Mouse (Mus musculus): ENCODE results near the gene Stt3a. TPM values are rescaled to one million over a fixed set of nuclear protein-coding genes. Genes with fewer than 3 reads are reported as not detected.
A peak's percentile ranks its signal among the peaks of the same experiment; 100 is the strongest.

The Stt3a gene
- polyA plus RNA-seq (2012; ENCODE audit: insufficient read depth, insufficient read length, missing spikeins) = 206 and 215 TPM in 2 replicates

- peak within 1 kb of the TSS; percentile 87 for H3K4me3 ChIP-seq (ENCODE audit: insufficient read depth, low read length)
- TF ChIP-seq CTCF (IDR thresholded peaks at IDR 0.05; ENCODE audit: low read depth, low read length) (no peak), POLR2A (IDR thresholded peaks at IDR 0.05; ENCODE audit: borderline replicate concordance, low read depth, low read length) (0 out of 2 replicates have a peak, but pooled peaks have one; percentile 35)
Measured at GRCm38 (mm10) chr9:36767203-36768143, at the start of gene Stt3a. Gene Stt3a, minus strand, starts transcription at chr9:36767679.

GRCm38 (mm10) chr9:36814486-36814885 is 47.0 kb upstream of the Stt3a start:
- TF ChIP-seq POLR2A (IDR thresholded peaks at IDR 0.05; ENCODE audit: borderline replicate concordance, low read depth, low read length) (no peak), CTCF (IDR thresholded peaks at IDR 0.05; ENCODE audit: low read depth, low read length) (no peak)
- Histone ChIP-seq H3K27ac (ENCODE audit: insufficient read depth, low read depth, low read length) (no peak overlapping the region), H3K4me1 (ENCODE audit: control insufficient read depth, insufficient read depth, low read length) (0 out of 2 replicates have a peak, but pooled peaks cover 2% of the 10 kb centered on the region), H3K4me3 (ENCODE audit: insufficient read depth, low read length) (no peak overlapping the region)

More at GRCm38 (mm10) chr9:36767203-36768143, at the start of gene Stt3a:
- Histone ChIP-seq H3K4me1 (ENCODE audit: control insufficient read depth, insufficient read depth, low read length) (peaks cover 8% of the 10 kb centered on the region), H3K27ac (ENCODE audit: insufficient read depth, low read depth, low read length) (peak within 1 kb of the TSS; percentile 87)

GRCm38 (mm10) chr9:36808126-36808785 is 40.8 kb upstream of the Stt3a start:
- H3K4me1 ChIP-seq (ENCODE audit: control insufficient read depth, insufficient read depth, low read length) = 0 out of 2 replicates have a peak, but pooled peaks cover 2% of the 10 kb centered on the region
- TF ChIP-seq CTCF (IDR thresholded peaks at IDR 0.05; ENCODE audit: low read depth, low read length) = no peak
- H3K4me3 ChIP-seq (ENCODE audit: insufficient read depth, low read length) = no peak overlapping the region
- no peak overlapping the region for H3K27ac ChIP-seq (ENCODE audit: insufficient read depth, low read depth, low read length)

- Histone ChIP-seq H3K27ac (ENCODE audit: insufficient read depth, low read depth, low read length) (no peak overlapping the region), H3K4me1 (ENCODE audit: control insufficient read depth, insufficient read depth, low read length) (0 out of 2 replicates have a peak, but pooled peaks cover 2% of the 10 kb centered on the region), H3K4me3 (ENCODE audit: insufficient read depth, low read length) (no peak overlapping the region)
- TF ChIP-seq POLR2A (IDR thresholded peaks at IDR 0.05; ENCODE audit: borderline replicate concordance, low read depth, low read length) (no peak), CTCF (IDR thresholded peaks at IDR 0.05; ENCODE audit: low read depth, low read length) (no peak)
Measured at GRCm38 (mm10) chr9:36805256-36805975, 37.9 kb upstream of the Stt3a start.

GRCm38 (mm10) chr9:36803926-36804325 is 36.4 kb upstream of the Stt3a start:
- no peak overlapping the region for H3K4me3 ChIP-seq (ENCODE audit: insufficient read depth, low read length)
- TF ChIP-seq CTCF (IDR thresholded peaks at IDR 0.05; ENCODE audit: low read depth, low read length) (no peak), POLR2A (IDR thresholded peaks at IDR 0.05; ENCODE audit: borderline replicate concordance, low read depth, low read length) (no peak)
- H3K27ac ChIP-seq (ENCODE audit: insufficient read depth, low read depth, low read length) = no peak overlapping the region
- H3K4me1 ChIP-seq (ENCODE audit: control insufficient read depth, insufficient read depth, low read length) = peaks cover 4% of the 10 kb centered on the region

- H3K27ac ChIP-seq (ENCODE audit: insufficient read depth, low read depth, low read length) = no peak overlapping the region
- H3K4me3 ChIP-seq (ENCODE audit: insufficient read depth, low read length) = no peak overlapping the region
- TF ChIP-seq POLR2A (IDR thresholded peaks at IDR 0.05; ENCODE audit: borderline replicate concordance, low read depth, low read length) (no peak), CTCF (IDR thresholded peaks at IDR 0.05; ENCODE audit: low read depth, low read length) (no peak)
- H3K4me1 ChIP-seq (ENCODE audit: control insufficient read depth, insufficient read depth, low read length) = peaks cover 4% of the 10 kb centered on the region
Measured at GRCm38 (mm10) chr9:36803386-36803785, 35.9 kb upstream of the Stt3a start.

- Histone ChIP-seq H3K4me3 (ENCODE audit: insufficient read depth, low read length) (no peak overlapping the region), H3K27ac (ENCODE audit: insufficient read depth, low read depth, low read length) (no peak overlapping the region), H3K4me1 (ENCODE audit: control insufficient read depth, insufficient read depth, low read length) (peaks cover 4% of the 10 kb centered on the region)
- TF ChIP-seq CTCF (IDR thresholded peaks at IDR 0.05; ENCODE audit: low read depth, low read length) = no peak
- TF ChIP-seq POLR2A (IDR thresholded peaks at IDR 0.05; ENCODE audit: borderline replicate concordance, low read depth, low read length) = no peak
Measured at GRCm38 (mm10) chr9:36802951-36803350, 35.5 kb upstream of the Stt3a start.

- Histone ChIP-seq H3K4me1 (ENCODE audit: control insufficient read depth, insufficient read depth, low read length) (peaks cover 4% of the 10 kb centered on the region), H3K4me3 (ENCODE audit: insufficient read depth, low read length) (no peak overlapping the region), H3K27ac (ENCODE audit: insufficient read depth, low read depth, low read length) (no peak overlapping the region)
- TF ChIP-seq POLR2A (IDR thresholded peaks at IDR 0.05; ENCODE audit: borderline replicate concordance, low read depth, low read length) (no peak), CTCF (IDR thresholded peaks at IDR 0.05; ENCODE audit: low read depth, low read length) (no peak)
Measured at GRCm38 (mm10) chr9:36801961-36802360, 34.5 kb upstream of the Stt3a start.

- TF ChIP-seq POLR2A (IDR thresholded peaks at IDR 0.05; ENCODE audit: borderline replicate concordance, low read depth, low read length) = peak; percentile 87
- TF ChIP-seq CTCF (IDR thresholded peaks at IDR 0.05; ENCODE audit: low read depth, low read length) = no peak
- Histone ChIP-seq H3K27ac (ENCODE audit: insufficient read depth, low read depth, low read length) (0 out of 2 replicates have a peak within 1 kb of the TSS, but pooled peaks have one; percentile 11), H3K4me3 (ENCODE audit: insufficient read depth, low read length) (peak within 1 kb of the TSS; percentile 95), H3K4me1 (ENCODE audit: control insufficient read depth, insufficient read depth, low read length) (peaks cover 11% of the 10 kb centered on the region)
Measured at GRCm38 (mm10) chr9:36796781-36797555, 29.5 kb upstream of the Stt3a start, which contains the start of gene Ei24. Gene Ei24, minus strand, starts transcription at chr9:36797393.

Data from bone marrow macrophage, adult 2 months (primary cell).